Comparison of ENCODE assay signal across 8 mouse cellular contexts in the genomic region with DNA sequence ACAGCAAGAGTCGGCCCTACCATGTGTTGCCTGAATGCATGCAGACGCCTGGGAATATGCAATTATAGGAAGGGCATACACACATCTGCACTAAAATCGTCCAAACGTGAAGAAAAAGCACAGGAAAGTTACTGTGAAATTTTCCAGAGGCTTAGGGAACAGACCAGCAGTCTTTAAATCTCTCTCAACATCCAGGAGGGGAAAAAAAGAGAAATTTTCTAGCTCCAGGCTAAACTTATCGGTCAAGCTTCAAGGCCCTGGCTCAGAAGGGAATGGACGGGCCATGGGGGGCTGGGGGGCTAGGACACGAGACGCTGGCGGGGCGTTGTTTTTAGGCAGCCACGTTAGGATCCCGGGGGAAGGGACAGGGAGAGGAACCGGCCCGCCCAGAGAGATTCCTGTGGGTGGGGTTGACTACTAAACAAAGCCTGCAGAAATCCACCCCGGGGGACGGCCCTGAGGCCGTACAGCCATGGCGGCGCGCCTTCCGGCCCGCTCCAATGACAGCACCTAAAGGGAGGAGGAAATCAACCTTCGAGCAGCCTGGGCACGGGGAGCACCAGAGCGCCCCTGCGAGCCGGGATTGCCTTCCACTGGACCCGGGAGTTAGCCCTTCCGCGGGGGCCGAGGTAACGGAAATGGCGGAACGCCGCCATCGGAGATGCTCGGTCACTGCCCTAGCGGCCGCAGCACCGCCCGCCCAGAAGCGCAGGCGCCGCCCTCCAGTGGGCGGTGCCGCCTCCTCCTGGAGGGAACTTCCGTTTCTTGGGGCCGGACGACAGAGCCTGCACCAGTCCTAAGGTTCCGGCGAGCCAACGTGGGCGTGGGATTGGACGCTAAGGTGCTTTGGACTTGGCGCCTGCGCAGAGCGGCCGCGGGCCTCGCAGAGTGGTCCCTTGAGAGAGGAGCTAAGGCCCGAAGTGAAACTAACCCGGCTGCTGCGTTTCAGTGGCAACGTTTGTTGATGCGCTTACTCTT. TPM values are rescaled to one million over a fixed set of nuclear protein-coding genes. Genes with fewer than 3 reads are reported as not detected.
DNase-seq lines count a peak whose midpoint lies in the region; ATAC-seq and TF ChIP-seq lines count a peak whose summit lies in the region.

No protein-coding gene starts in this region.

- peak overlapping the region; percentile 54 for H3K4me2 ChIP-seq in forebrain, embryonic 12.5 days
- peak overlapping the region; percentile 55 for H3K4me2 ChIP-seq in liver, postnatal 0 days (ENCODE audit: low read depth, low read length)
- H3K4me2 ChIP-seq in neural tube, embryonic 14.5 days (ENCODE audit: low read depth, low read length) = peak overlapping the region; percentile 48

- TF ChIP-seq CTCF in E14TG2a.4 (conservative IDR thresholded peaks at IDR 0.05; ENCODE audit: low read length) = no peak
- peak; percentile 34 for TF ChIP-seq CTCF in liver, postnatal 0 days (IDR thresholded peaks at IDR 0.05; ENCODE audit: low read depth)

- H3K9me3 ChIP-seq in E14TG2a.4 (ENCODE audit: low read length) = no peaks in the 10 kb centered on the region
- H3K9me3 ChIP-seq in forebrain, embryonic 12.5 days = no peaks in the 10 kb centered on the region
- H3K9me3 ChIP-seq in liver, postnatal 0 days (ENCODE audit: low read length) = no peaks in the 10 kb centered on the region
- H3K9me3 ChIP-seq in neural tube, embryonic 14.5 days (ENCODE audit: control insufficient read depth, low read length) = no peaks in the 10 kb centered on the region

- DNase-seq in c-Kit-positive CD71-positive TER-119-positive erythroid progenitor cells, embryonic 14.5 days (ENCODE audit: low spot score) = peak; percentile 87
- DNase-seq in heart, postnatal 10 days = peak; percentile 94
- peak; percentile 61 for DNase-seq in large intestine, adult 2 months (ENCODE audit: low read depth, low spot score)
- peak; percentile 91 for DNase-seq in liver, postnatal 0 days
- peak; percentile 92 for DNase-seq in testis, postnatal 10 days (ENCODE audit: low spot score)

- WGBS in forebrain, embryonic 12.5 days = 17% methylated on average over 50 of the region's 65 CpGs
- 17% methylated on average over 63 of the region's 65 CpGs for WGBS in large intestine, adult 2 months
- 19% methylated on average over 55 of the region's 65 CpGs for WGBS in liver, postnatal 0 days (ENCODE audit: insufficient replicate concordance)
- WGBS in neural tube, embryonic 14.5 days = 14% methylated on average over 61 of the region's 65 CpGs

- H3K36me3 ChIP-seq in E14TG2a.4 (ENCODE audit: insufficient read depth, low read length) = peaks cover 8% of the 10 kb centered on the region
- H3K36me3 ChIP-seq in forebrain, embryonic 12.5 days (replicated peaks) = no peaks in the 10 kb centered on the region; the same call in 1 of the 2 replicates
- H3K36me3 ChIP-seq in liver, postnatal 0 days (replicated peaks; ENCODE audit: insufficient read depth, low read length) = no peaks in the 10 kb centered on the region
- no peaks in the 10 kb centered on the region for H3K36me3 ChIP-seq in neural tube, embryonic 14.5 days (ENCODE audit: control insufficient read depth, insufficient read depth, low read length)

- intact Hi-C loops in heart, postnatal 10 days (cut with DNase I) = loop anchor here (5.0 to 10.0 kb wide), 4 partner anchors 68 to 725 kb away; partner anchors contain the start of genes Gemin8, Ofd1 and Trappc2

- TF ChIP-seq EP300 in liver, postnatal 0 days (IDR thresholded peaks at IDR 0.05; ENCODE audit: low read depth) = no peak

- peak; percentile 99 for ATAC-seq in forebrain, embryonic 12.5 days (ENCODE audit: low FRiP score)
- peak; percentile 99 for ATAC-seq in liver, postnatal 0 days
- ATAC-seq in neural tube, embryonic 14.5 days (ENCODE audit: low read depth) = peak; percentile 99

- H3K27me3 ChIP-seq in E14TG2a.4 (ENCODE audit: insufficient read depth, low read length) = no peaks in the 10 kb centered on the region
- H3K27me3 ChIP-seq in forebrain, embryonic 12.5 days = peaks cover 13% of the 10 kb centered on the region; the same call in 1 of the 2 replicates
- no peaks in the 10 kb centered on the region for H3K27me3 ChIP-seq in liver, postnatal 0 days (ENCODE audit: insufficient read depth, low read length)
- no peaks in the 10 kb centered on the region for H3K27me3 ChIP-seq in neural tube, embryonic 14.5 days (ENCODE audit: control insufficient read depth, insufficient read depth, low read length)

- peaks cover 26% of the 10 kb centered on the region for H3K4me1 ChIP-seq in E14TG2a.4 (replicated peaks; ENCODE audit: low read depth, low read length)
- H3K4me1 ChIP-seq in forebrain, embryonic 12.5 days = no peaks in the 10 kb centered on the region
- H3K4me1 ChIP-seq in liver, postnatal 0 days (ENCODE audit: insufficient read depth) = no peaks in the 10 kb centered on the region
- H3K4me1 ChIP-seq in neural tube, embryonic 14.5 days (ENCODE audit: control insufficient read depth, insufficient read depth, low read length) = peaks cover 4% of the 10 kb centered on the region; the same call in 1 of the 2 replicates

- H3K4me3 ChIP-seq in E14TG2a.4 (replicated peaks; ENCODE audit: low read length) = peak overlapping the region; percentile 82
- H3K4me3 ChIP-seq in forebrain, embryonic 12.5 days (replicated peaks) = peak overlapping the region; percentile 57
- H3K4me3 ChIP-seq in liver, postnatal 0 days (ENCODE audit: low read depth, low read length) = peak overlapping the region; percentile 66
- H3K4me3 ChIP-seq in neural tube, embryonic 14.5 days (ENCODE audit: low read depth, low read length) = peak overlapping the region; percentile 48

- H3K27ac ChIP-seq in forebrain, embryonic 12.5 days = peak overlapping the region; percentile 97
- peak overlapping the region; percentile 94 for H3K27ac ChIP-seq in liver, postnatal 0 days (ENCODE audit: low read depth)
- H3K27ac ChIP-seq in neural tube, embryonic 14.5 days (ENCODE audit: low read depth, low read length) = peak overlapping the region; percentile 98

- peak overlapping the region; percentile 67 for H3K9ac ChIP-seq in forebrain, embryonic 12.5 days
- peak overlapping the region; percentile 70 for H3K9ac ChIP-seq in liver, postnatal 0 days (replicated peaks)
- peak overlapping the region; percentile 69 for H3K9ac ChIP-seq in neural tube, embryonic 14.5 days (replicated peaks; ENCODE audit: low read depth, low read length)

RNA-seq across cellular contexts. Expression of gene Tceanc, which starts 8.3 kb away (rescaled TPM):
- 13.3 and 14.2 TPM in 2 replicates for polyA plus RNA-seq in forebrain, embryonic 12.5 days (2016; fragmentation: Nextera tagmentation; extraction: Ambion mirVana)
- 1 to 10 TPM; 2.7 to 3.5 TPM for total RNA-seq in heart, postnatal 10 days (2021)
- 0.55 and 1.1 TPM in 2 replicates for polyA plus RNA-seq in large intestine, adult 2 months (2012; rRNA removed)
- 2.0 and 2.1 TPM in 2 replicates for polyA plus RNA-seq in liver, postnatal 0 days (2015; fragmentation: Nextera tagmentation; extraction: Ambion mirVana)
- polyA plus RNA-seq in neural tube, embryonic 14.5 days (2014; fragmentation: Nextera tagmentation; extraction: Ambion mirVana) = 5.9 and 6.7 TPM in 2 replicates

RNA-seq across cellular contexts. Expression of gene Rab9, which starts 30.4 kb away (rescaled TPM):
- 46.3 and 46.7 TPM in 2 replicates for polyA plus RNA-seq in forebrain, embryonic 12.5 days (2016; fragmentation: Nextera tagmentation; extraction: Ambion mirVana)
- total RNA-seq in heart, postnatal 10 days (2021) = 10 to 100 TPM; 26.9 to 28.1 TPM
- 6.7 and 7.9 TPM in 2 replicates for polyA plus RNA-seq in large intestine, adult 2 months (2012; rRNA removed)
- polyA plus RNA-seq in liver, postnatal 0 days (2015; fragmentation: Nextera tagmentation; extraction: Ambion mirVana) = 44.0 and 47.1 TPM in 2 replicates
- polyA plus RNA-seq in neural tube, embryonic 14.5 days (2014; fragmentation: Nextera tagmentation; extraction: Ambion mirVana) = 63.8 and 70.9 TPM in 2 replicates

Comparison
In these comparisons a context has a peak if more than half of its experiments do, and no peak if none do; other contexts are left out.
1. Peak in every context shown above with its lines: DNase-seq, ATAC-seq, H3K4me3 ChIP-seq and H3K27ac ChIP-seq.